Mouse (Mus musculus): ENCODE results near the gene Hectd4. TPM values are rescaled to one million over a fixed set of nuclear protein-coding genes. Genes with fewer than 3 reads are reported as not detected.
"Not testable (repeated sequence)": the region's sequence is repeated elsewhere in the genome, so short reads cannot be mapped to it uniquely, and the experiment has no call there.

Hectd4 gene
- total RNA-seq, 1 experiment from 2014 or later: 40.7 TPM

DNA sequence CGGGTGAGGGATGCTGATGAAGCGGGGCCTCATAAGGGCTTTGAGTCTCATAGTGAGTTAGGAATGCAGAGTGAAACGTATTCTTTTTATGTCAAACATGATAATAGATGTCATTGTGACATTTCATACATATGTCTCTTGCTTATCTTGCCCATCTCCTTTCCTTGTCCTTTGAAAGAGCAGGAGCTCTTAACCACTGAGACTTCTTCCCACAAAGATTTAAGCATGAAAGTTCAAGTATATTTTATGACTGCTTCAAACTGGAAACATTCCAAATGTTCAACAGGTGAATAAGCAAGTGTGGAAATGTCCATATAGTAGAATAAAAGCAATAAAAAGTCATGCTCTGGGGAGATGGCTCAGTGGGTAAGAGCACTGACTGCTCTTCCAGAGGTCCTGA lies 6.4 kb downstream of the Hectd4 start:
- no peak for ATAC-seq (ENCODE audit: extremely low read depth, insufficient number of reproducible peaks, low FRiP score, poor library complexity, severe bottlenecking)

GRCm38 (mm10) chr5:121226845-121227244 lies 6.8 kb downstream of the Hectd4 start:
- no peak for ATAC-seq (ENCODE audit: extremely low read depth, insufficient number of reproducible peaks, low FRiP score, poor library complexity, severe bottlenecking)

GRCm38 (mm10) chr5:121227330-121227729 lies 7.3 kb downstream of the Hectd4 start:
- not testable (repeated sequence) for ATAC-seq (ENCODE audit: extremely low read depth, insufficient number of reproducible peaks, low FRiP score, poor library complexity, severe bottlenecking)

- ATAC-seq (ENCODE audit: extremely low read depth, insufficient number of reproducible peaks, low FRiP score, poor library complexity, severe bottlenecking): no peak
Measured at GRCm38 (mm10) chr5:121229182-121229581, 9.2 kb downstream of the Hectd4 start.

GRCm38 (mm10) chr5:121230811-121231210 lies 10.8 kb downstream of the Hectd4 start:
- no peak for ATAC-seq (ENCODE audit: extremely low read depth, insufficient number of reproducible peaks, low FRiP score, poor library complexity, severe bottlenecking)

- ATAC-seq (ENCODE audit: extremely low read depth, insufficient number of reproducible peaks, low FRiP score, poor library complexity, severe bottlenecking): no peak
Measured at GRCm38 (mm10) chr5:121232789-121233188, 12.8 kb downstream of the Hectd4 start.

GRCm38 (mm10) chr5:121233726-121234125 lies 13.7 kb downstream of the Hectd4 start:
- ATAC-seq (ENCODE audit: extremely low read depth, insufficient number of reproducible peaks, low FRiP score, poor library complexity, severe bottlenecking): no peak

GRCm38 (mm10) chr5:121236171-121236570 lies 16.2 kb downstream of the Hectd4 start:
- no peak for ATAC-seq (ENCODE audit: extremely low read depth, insufficient number of reproducible peaks, low FRiP score, poor library complexity, severe bottlenecking)

- no peak for ATAC-seq (ENCODE audit: extremely low read depth, insufficient number of reproducible peaks, low FRiP score, poor library complexity, severe bottlenecking)
Measured at GRCm38 (mm10) chr5:121238208-121238607, 18.2 kb downstream of the Hectd4 start.

DNA sequence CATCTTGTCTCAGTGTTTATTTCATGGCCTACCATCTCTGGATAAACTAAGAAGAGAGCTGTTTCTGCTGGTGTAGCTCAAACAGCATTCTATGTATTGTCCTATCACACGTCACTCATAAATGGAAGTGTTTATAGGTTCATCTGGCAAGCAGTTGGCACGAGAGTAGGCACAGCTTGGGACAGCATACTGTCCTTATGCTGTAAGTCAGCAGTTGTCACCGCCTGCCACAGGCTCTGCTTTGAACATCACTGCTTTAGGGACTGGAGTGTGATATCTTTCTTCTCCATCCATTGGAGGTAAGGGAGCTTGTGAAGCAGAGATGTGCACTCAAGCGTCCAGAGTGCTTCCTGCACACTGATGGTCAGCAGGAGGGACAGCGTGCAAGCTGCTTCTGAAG lies 19.8 kb downstream of the Hectd4 start:
- no peak for ATAC-seq (ENCODE audit: extremely low read depth, insufficient number of reproducible peaks, low FRiP score, poor library complexity, severe bottlenecking)

- ATAC-seq (ENCODE audit: extremely low read depth, insufficient number of reproducible peaks, low FRiP score, poor library complexity, severe bottlenecking): no peak
Measured at GRCm38 (mm10) chr5:121241182-121241581, 21.2 kb downstream of the Hectd4 start.

DNA sequence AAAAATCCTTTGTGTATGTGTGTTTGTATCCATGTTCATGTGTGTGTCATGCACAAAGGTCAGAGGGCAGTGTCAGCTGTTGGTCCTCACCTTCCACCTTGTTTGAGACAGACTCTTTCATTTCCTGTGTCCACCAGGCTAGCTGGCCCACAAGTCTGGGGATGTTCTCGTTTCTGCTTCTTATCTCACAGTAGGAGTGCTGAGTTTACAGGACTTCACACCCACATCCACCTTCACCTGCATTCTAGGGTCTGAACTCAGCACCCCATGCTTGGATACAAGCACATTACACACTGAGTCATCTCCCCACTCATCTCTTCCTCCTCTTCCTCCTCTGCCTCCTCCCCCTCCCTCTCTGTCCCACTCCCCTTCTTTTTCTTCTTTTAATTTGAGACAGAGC lies 22.2 kb downstream of the Hectd4 start:
- no peak for ATAC-seq (ENCODE audit: extremely low read depth, insufficient number of reproducible peaks, low FRiP score, poor library complexity, severe bottlenecking)

GRCm38 (mm10) chr5:121242701-121243100 lies 22.7 kb downstream of the Hectd4 start:
- ATAC-seq (ENCODE audit: extremely low read depth, insufficient number of reproducible peaks, low FRiP score, poor library complexity, severe bottlenecking): no peak

DNA sequence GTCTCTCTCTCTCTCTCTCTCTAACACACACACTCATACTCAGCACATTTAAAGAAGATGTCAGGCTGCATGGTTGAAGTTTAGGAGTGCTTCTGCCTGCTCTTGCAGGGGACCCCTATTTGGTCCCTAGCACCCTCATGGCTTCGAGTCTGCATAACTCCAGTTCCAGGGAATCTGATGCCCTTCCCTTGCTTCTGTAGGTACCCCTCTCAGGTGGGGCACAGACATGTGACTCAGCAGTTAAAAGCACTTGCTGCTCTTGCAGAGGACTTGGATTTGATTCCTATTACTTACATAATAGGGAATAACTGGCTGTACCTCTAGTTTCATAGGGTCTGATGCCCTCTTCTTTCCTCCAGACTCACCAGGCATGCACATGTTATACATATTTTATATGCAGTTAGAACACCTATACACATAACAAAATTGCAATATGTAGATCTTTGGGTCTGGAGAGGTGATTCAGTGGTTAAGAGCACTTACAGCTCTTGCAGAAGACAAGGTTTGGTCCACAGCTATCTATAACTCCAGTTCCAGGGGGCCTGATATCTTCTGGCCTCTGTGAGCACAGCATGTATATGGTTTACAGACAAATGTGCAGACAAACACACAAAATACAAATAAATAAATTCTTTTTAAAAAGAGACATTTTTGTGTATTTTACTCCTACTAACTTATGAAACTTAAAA lies 23.8 kb downstream of the Hectd4 start:
- no peak for ATAC-seq (ENCODE audit: extremely low read depth, insufficient number of reproducible peaks, low FRiP score, poor library complexity, severe bottlenecking)

DNA sequence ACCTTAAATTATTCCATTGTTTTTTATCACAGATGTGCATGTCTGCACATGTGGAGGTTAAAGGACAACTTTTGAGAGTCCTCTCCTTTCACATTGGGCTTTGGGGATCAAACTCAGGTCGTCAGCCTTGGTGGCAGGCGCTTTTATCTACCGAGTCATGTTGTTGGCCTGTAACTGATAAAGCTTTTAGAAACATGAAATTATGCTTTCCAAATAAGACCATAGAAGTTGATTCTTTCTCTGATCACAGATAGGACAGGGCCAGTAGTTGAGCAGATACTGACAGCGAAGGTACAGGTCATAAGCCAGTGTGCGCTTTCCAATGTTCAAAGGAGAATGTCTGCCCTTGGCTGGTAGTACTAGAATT lies 24.3 kb downstream of the Hectd4 start:
- ATAC-seq (ENCODE audit: extremely low read depth, insufficient number of reproducible peaks, low FRiP score, poor library complexity, severe bottlenecking): no peak

DNA sequence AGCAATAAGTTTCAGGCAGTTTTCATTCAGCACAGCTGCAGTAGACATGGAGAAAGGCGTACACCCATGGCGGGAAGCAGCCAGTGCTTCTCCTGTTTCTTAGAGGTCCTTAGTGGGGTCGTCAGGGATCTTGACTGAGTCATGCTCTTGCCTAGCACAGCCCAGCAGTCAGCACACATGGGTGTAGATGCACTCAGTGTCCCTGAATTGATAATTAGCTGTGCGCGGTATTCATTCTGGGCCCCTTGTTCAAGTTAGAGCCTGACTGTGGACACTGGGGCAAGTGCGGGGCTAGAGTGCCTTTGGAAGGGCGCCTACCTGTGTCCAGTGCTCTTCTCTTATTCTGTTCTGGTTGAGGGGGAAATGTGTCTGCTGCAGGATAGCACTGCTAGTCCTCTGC lies 25.2 kb downstream of the Hectd4 start:
- ATAC-seq (ENCODE audit: extremely low read depth, insufficient number of reproducible peaks, low FRiP score, poor library complexity, severe bottlenecking): no peak

DNA sequence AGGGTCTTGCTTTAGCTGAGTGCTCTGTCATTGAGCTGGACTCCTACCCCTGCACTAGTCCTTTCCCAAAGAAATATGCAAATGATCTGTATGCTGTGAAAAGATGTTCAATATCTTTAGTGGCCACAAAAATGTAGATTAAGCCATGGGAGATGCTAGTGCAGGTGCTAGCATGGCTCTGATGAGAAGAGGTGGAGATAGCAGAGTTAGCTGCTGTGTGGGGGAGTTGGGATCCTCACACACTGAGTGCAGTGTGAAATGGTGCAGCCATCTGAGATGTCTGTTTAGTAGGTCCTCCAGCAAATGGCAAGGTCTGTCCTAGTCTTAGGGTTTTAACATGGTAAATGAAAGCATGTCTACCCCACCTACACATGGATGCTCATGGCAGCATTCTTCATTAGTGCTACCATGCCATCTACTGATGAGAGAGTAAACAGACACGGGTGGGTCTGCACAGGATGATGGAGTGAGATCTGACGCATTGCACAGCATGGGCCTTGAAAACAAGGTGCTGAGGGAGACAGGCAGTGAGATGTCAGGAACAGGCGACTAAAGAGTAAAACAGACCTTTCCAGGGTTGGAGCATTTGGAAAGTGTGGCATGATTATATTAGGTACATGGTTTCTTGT lies 28.9 kb downstream of the Hectd4 start:
- ATAC-seq (ENCODE audit: extremely low read depth, insufficient number of reproducible peaks, low FRiP score, poor library complexity, severe bottlenecking): no peak

GRCm38 (mm10) chr5:121249693-121250092 lies 29.7 kb downstream of the Hectd4 start:
- no peak for ATAC-seq (ENCODE audit: extremely low read depth, insufficient number of reproducible peaks, low FRiP score, poor library complexity, severe bottlenecking)

DNA sequence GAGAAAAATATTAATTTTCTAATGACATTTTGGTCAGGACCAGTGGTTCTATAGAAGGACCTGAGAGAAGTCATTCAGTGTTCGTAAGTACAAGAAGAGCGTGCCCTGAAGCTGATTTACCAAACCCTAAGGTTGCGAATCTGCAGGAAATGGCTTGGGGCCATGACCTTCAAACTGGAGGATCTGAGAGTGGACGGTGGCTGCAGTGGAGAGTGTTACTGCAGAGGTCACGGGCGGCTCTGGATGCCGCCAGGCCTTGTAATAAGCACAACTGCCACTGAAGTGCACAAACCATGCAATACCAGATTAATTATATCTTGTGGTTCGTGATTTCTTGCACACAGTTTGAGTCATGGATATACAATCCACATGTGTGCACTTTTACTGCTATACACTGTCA lies 31.8 kb downstream of the Hectd4 start:
- no peak for ATAC-seq (ENCODE audit: extremely low read depth, insufficient number of reproducible peaks, low FRiP score, poor library complexity, severe bottlenecking)

GRCm38 (mm10) chr5:121253816-121254497 lies 33.9 kb downstream of the Hectd4 start:
- no peak for ATAC-seq (ENCODE audit: extremely low read depth, insufficient number of reproducible peaks, low FRiP score, poor library complexity, severe bottlenecking)

Data from neutrophil, adult 5-6 weeks (primary cell).